Mouse (Mus musculus) heart, embryonic 12.5 days (tissue): ENCODE measurements around the gene Art2b. TPM values are rescaled to one million over a fixed set of nuclear protein-coding genes. Genes with fewer than 3 reads are reported as not detected.
"Not testable (repeated sequence)": the region's sequence is repeated elsewhere in the genome, so short reads cannot be mapped to it uniquely, and the experiment has no call there.

Experiments used
- ATAC-seq: fragments of 200-750 bp; cut with Nextera tagmentation; 2 replicates; pipeline ENCODE4 v1.8.0; 2017; ENCODE audit warnings: moderate TSS enrichment, moderate library complexity; ENCODE audit not compliant: insufficient number of reproducible peaks, low FRiP score
- H3K27ac ChIP-seq: fragments of 300-500 bp; sonication (generic); 2 replicates; pipeline ENCODE4 v1.5.1; 2016; ENCODE audit warnings: mild to moderate bottlenecking, moderate library complexity; ENCODE audit not compliant: poor library complexity, severe bottlenecking
- H3K27me3 ChIP-seq: fragments of 300-500 bp; sonication (generic); replicated peaks from 2 replicates; pipeline ENCODE4 v1.6.1; 2016; ENCODE audit warnings: mild to moderate bottlenecking, moderate library complexity
- H3K36me3 ChIP-seq: fragments of 300-500 bp; sonication (generic); 2 replicates; pipeline ENCODE4 v1.6.1; 2016; ENCODE audit warnings: mild to moderate bottlenecking, moderate library complexity
- H3K4me1 ChIP-seq: fragments of 300-500 bp; sonication (generic); replicated peaks from 2 replicates; pipeline ENCODE4 v1.6.1; 2016; ENCODE audit warnings: mild to moderate bottlenecking
- H3K4me2 ChIP-seq: fragments of 300-500 bp; sonication (generic); 2 replicates; pipeline ENCODE4 v1.6.1; 2016; ENCODE audit warnings: mild to moderate bottlenecking, moderate library complexity
- H3K4me3 ChIP-seq: fragments of 300-500 bp; sonication (generic); 2 replicates; pipeline ENCODE4 v1.5.1; 2016; ENCODE audit warnings: mild to moderate bottlenecking
- H3K9ac ChIP-seq: fragments of 300-500 bp; sonication (generic); 2 replicates; pipeline ENCODE4 v1.6.1; 2016; ENCODE audit warnings: mild to moderate bottlenecking, moderate library complexity
- H3K9me3 ChIP-seq: fragments of 300-500 bp; sonication (generic); replicated peaks from 2 replicates; pipeline ENCODE4 v1.6.1; 2016; ENCODE audit warnings: mild to moderate bottlenecking, moderate library complexity
- WGBS: fragments of 180-500 bp; shearing (Covaris S2); methylation state at CpG from one replicate; pipeline ENCODE4 v1.1.7; 2016; 5-methylcytosine and 5-hydroxymethylcytosine counted together
- polyA plus RNA-seq: library from polyadenylated mRNA; unstranded; fragments of >200 nt; fragmentation: Nextera tagmentation; extraction: Ambion mirVana; gene quantifications from 2 replicates; pipeline ENCODE4 v1.2.1, GENCODE M21; 2016

Gene Art2b
- polyA plus RNA-seq, 1 experiment from 2014 or later: not detected

DNA sequence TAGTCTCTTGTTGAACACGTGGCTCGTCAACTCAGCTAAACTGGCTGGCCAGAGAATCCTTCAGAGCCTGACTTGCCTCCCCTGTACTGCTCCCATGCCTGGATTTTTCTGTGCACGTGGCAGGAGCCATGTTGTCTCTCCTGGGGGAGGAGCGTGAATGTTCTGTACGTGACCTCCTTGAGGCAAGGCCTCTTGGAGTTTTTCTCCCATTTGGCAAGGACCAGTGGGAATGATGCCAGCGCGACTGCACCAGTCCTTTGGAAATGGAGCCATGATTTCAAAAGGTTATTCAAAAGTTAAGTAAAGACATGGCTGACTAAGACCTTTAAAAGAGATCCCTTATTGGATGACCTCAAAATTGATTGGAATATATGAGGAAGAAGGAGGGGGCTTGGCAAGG, 30.0 kb upstream of the Art2b start:
- H3K27ac ChIP-seq: no peak overlapping the region
- no peak overlapping the region for H3K9ac ChIP-seq
- 80% methylated on average over 7 of the region's 7 CpGs for WGBS
- no peak overlapping the region for H3K4me2 ChIP-seq
- no peak for ATAC-seq
- H3K27me3 ChIP-seq: no peaks in the 10 kb centered on the region
- H3K4me1 ChIP-seq: peaks cover 6% of the 10 kb centered on the region
- H3K36me3 ChIP-seq: no peaks in the 10 kb centered on the region
- H3K4me3 ChIP-seq: no peak overlapping the region
- no peaks in the 10 kb centered on the region; the same call in 1 of the 2 replicates for H3K9me3 ChIP-seq

DNA sequence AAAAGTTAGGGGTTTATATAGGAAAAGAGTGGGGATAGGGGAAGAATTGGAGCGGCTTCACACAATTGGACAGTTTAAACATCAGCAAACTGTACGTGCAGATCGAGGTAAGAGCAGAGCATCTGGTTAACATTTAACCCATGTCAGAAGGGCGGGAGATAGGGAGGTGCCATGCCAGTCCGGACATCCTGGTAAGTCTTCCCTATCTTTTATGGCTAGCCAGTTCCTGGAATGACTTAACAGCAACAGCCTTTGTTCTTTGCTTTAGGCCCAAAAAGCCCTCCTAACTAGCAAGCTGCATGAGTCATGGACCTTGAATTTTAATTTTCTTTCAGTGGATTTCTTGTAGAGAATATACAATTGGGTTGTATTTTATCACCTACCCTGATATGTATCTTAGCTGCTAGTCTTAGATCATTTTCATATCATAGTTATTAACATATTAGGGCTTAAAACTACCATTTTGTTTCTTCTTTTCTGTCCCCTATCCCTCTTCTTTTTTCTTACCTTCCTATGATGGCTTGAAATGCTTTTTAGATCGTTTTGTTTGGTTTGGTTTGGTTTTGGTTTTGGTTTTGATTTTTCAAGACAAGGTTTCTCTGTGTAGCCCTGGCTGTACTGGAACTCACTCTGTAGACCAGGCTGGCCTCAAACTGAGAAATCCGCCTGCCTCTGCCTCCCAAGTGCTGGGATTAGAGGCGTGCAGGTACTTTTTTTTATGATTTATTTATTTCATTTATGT, 27.6 kb upstream of the Art2b start:
- H3K27ac ChIP-seq, H3K4me1 ChIP-seq, H3K4me2 ChIP-seq, ATAC-seq, H3K36me3 ChIP-seq, H3K4me3 ChIP-seq, H3K27me3 ChIP-seq, H3K9ac ChIP-seq, H3K9me3 ChIP-seq: not testable (repeated sequence)
- WGBS: 63% methylated on average over 8 of the region's 8 CpGs

DNA sequence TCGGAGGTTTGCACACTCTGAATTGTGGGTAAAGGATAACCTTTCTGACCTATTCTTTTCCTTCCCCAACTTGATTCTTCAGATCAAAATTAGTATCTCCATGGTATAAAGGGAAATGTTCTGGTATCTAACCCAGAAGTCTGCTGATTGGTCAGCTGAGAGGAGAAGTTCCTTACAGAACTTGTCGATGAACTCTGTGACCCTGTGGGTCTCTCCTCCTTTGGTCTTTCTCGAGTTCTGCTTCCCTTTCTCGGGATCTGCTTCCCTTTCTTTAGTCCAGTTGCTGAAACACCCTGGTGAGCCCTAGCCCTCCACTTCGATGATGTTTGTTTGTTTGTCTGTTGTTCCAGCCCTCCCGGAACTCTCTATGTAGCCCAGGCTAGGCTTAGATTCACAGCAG, 22.4 kb upstream of the Art2b start:
- 62% methylated on average over 6 of the region's 6 CpGs for WGBS
- H3K27ac ChIP-seq: no peak overlapping the region
- H3K4me1 ChIP-seq: no peaks in the 10 kb centered on the region
- H3K9me3 ChIP-seq: no peaks in the 10 kb centered on the region; the same call in 1 of the 2 replicates
- no peak overlapping the region for H3K4me3 ChIP-seq
- H3K36me3 ChIP-seq: no peaks in the 10 kb centered on the region
- no peak overlapping the region for H3K4me2 ChIP-seq
- H3K9ac ChIP-seq: no peak overlapping the region
- H3K27me3 ChIP-seq: no peaks in the 10 kb centered on the region
- ATAC-seq: no peak

DNA sequence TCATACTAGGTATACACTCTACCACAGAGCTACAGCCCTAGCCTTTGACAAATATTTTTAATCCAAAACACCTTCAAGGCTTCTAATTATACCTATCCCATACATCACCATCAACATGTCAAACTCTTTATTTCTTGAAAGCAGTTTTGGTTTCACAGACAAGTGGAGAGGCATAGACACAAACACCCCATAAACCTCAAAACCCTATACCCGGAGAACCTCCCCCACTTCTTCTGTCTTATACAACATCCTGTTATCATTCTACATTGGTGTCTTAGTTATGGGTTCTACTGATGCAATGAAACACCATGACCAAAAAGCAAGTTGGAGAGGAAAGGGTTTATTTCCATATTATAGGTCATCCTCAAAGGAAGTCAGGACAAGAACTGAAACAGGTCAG, 15.0 kb upstream of the Art2b start:
- Histone ChIP-seq H3K4me3 (no peak overlapping the region), H3K4me1 (no peaks in the 10 kb centered on the region), H3K9me3 (no peaks in the 10 kb centered on the region), H3K27me3 (peaks cover 4% of the 10 kb centered on the region; the same call in 1 of the 2 replicates), H3K4me2 (no peak overlapping the region), H3K9ac (no peak overlapping the region), H3K27ac (no peak overlapping the region), H3K36me3 (no peaks in the 10 kb centered on the region)
- 87% methylated on average over 1 of the region's 1 CpGs for WGBS
- no peak for ATAC-seq

DNA sequence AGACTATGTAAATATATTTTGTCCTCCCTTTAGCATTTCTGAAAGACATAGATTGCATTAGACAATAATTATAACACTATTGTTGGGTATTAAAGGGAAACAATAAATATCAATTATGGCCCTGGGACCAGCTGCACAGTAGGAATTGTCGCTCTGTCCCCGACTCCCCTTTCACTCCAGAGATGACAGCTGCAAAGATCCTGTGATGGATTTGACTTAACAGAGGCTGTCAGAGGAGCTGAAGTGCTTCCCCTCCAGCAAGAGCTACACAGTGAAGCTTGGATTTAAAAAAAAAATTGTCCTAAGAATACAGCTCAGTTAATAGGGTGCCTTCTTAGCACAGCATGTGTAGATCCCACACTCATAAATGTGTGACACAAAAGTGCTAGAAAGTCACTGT, 13.1 kb upstream of the Art2b start:
- 65% methylated on average over 2 of the region's 2 CpGs for WGBS
- H3K4me3 ChIP-seq: no peak overlapping the region
- no peak overlapping the region for H3K9ac ChIP-seq
- no peaks in the 10 kb centered on the region for H3K4me1 ChIP-seq
- no peaks in the 10 kb centered on the region for H3K9me3 ChIP-seq
- H3K27me3 ChIP-seq: peaks cover 4% of the 10 kb centered on the region; the same call in 1 of the 2 replicates
- no peak overlapping the region for H3K4me2 ChIP-seq
- ATAC-seq: no peak
- H3K36me3 ChIP-seq: no peaks in the 10 kb centered on the region
- H3K27ac ChIP-seq: no peak overlapping the region

DNA sequence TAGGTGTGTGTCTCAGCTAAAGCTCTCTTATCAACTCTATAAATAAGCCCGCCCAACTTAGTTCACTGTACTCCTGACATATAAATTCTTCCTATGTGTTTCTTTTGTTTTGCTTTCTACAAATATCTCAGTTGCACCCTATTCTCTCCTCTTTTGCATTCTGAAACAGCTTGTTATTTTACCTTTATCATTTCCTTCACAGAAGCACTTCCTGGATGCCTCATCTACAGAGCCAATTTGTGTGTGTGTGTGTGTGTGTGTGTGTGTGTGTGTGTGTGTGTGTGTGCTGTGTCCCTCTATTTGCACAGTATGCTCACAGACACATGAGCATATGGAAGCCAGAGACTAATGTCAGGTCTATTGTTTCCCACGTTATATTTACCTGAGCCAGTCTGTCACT, 9.6 kb upstream of the Art2b start:
- no peaks in the 10 kb centered on the region for H3K36me3 ChIP-seq
- H3K4me1 ChIP-seq: no peaks in the 10 kb centered on the region
- ATAC-seq: no peak
- H3K9ac ChIP-seq: no peak overlapping the region
- H3K4me3 ChIP-seq: no peak overlapping the region
- no peak overlapping the region for H3K4me2 ChIP-seq
- H3K27ac ChIP-seq: no peak overlapping the region
- no peaks in the 10 kb centered on the region for H3K9me3 ChIP-seq
- peaks cover 4% of the 10 kb centered on the region; the same call in 1 of the 2 replicates for H3K27me3 ChIP-seq
- WGBS: 66% methylated on average over 2 of the region's 2 CpGs

DNA sequence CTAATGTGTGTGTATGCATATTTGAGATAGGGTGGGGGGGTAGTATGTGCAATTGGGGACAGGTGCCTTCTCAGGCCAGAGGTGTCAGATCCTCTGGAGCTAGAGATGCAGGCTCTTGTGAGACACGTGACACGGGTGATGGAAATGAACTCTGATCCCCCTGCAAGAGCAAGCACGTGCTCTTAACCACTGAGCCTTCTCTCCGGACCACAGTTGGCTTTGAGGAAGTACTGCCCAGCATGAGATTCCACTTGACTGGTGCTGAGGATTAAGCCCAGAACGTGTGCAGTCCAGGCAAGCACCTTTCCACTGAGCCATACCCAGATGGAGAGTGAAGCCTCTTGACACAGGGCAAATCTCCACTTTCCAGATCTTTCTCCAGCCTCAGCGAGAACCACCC, 1.1 kb downstream of the Art2b start:
- ATAC-seq, H3K9ac ChIP-seq, H3K4me2 ChIP-seq, H3K4me1 ChIP-seq, H3K36me3 ChIP-seq, H3K4me3 ChIP-seq, H3K9me3 ChIP-seq, H3K27ac ChIP-seq, H3K27me3 ChIP-seq: not testable (repeated sequence)
- WGBS: 51% methylated on average over 6 of the region's 6 CpGs

DNA sequence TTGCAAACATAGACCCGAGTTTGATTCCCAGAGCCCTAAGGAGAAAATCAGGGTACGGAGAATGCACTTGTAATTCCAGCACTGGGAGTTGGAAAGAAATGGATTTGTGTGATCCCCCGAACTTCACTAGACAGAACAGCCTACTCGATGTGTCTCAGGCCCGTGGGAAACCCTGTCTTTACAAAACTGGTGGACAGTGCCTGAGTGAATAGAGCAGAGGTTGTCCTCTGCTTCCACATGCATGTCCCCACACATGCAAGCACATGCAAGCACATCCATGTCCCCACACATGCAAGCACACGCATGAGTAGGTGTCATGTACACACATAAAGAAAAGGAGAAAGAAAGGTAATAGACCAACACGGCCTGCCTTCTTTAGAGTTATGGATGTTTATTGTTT, 3.4 kb downstream of the Art2b start:
- Histone ChIP-seq H3K27ac (no peak overlapping the region), H3K27me3 (no peaks in the 10 kb centered on the region), H3K4me2 (no peak overlapping the region), H3K36me3 (no peaks in the 10 kb centered on the region), H3K9me3 (peaks cover 4% of the 10 kb centered on the region; the same call in 1 of the 2 replicates), H3K4me3 (no peak overlapping the region), H3K9ac (no peak overlapping the region), H3K4me1 (no peaks in the 10 kb centered on the region)
- ATAC-seq: no peak
- 76% methylated on average over 7 of the region's 7 CpGs for WGBS

DNA sequence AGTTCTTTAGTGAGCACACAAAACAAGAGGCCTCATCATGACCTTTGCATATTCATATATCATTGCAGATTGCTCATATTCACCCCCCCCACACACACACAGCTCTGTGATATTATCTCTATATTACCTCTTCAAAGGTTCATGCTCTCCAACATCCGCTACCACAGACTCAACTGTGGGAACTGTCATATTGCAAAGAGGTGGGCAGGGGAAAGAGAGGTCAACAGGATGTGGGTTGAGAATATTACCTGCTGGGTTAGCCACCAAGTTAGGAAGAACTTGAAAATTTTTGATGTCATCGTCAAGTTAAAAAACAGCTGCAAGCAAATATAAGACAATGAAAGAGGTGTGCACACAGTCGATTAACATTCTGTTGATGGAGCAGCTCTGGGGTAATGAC, 4.5 kb downstream of the Art2b start:
- not testable (repeated sequence) for H3K27me3 ChIP-seq, ATAC-seq, H3K4me3 ChIP-seq, H3K4me2 ChIP-seq, H3K4me1 ChIP-seq, H3K9ac ChIP-seq, H3K36me3 ChIP-seq, H3K27ac ChIP-seq, H3K9me3 ChIP-seq
- 81% methylated on average over 3 of the region's 3 CpGs for WGBS

DNA sequence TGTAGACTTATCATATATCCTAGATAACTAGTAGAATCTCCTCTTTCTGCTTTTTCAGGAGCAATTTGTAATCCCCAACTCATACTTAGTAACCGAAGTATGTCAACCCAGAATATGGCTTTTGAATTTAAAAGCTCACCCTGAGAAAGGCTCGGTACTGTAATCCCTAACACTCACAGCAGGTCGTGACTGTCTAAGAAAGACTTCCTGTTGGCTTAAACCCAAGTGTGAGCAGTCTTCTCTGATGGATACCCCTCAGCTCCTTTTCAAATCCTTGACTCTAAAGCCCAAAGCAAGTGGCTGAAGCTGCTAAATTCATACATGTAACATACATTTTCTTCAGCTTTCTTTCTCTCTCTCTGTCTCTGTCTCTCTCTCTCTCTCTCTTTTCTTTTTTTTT, 11.0 kb downstream of the Art2b start:
- 41% methylated on average over 3 of the region's 3 CpGs for WGBS
- no peak overlapping the region for H3K4me2 ChIP-seq
- H3K36me3 ChIP-seq: no peaks in the 10 kb centered on the region
- H3K4me1 ChIP-seq: no peaks in the 10 kb centered on the region
- H3K9ac ChIP-seq: no peak overlapping the region
- peaks cover 4% of the 10 kb centered on the region; the same call in 1 of the 2 replicates for H3K9me3 ChIP-seq
- ATAC-seq: no peak
- no peak overlapping the region for H3K4me3 ChIP-seq
- no peak overlapping the region for H3K27ac ChIP-seq
- no peaks in the 10 kb centered on the region for H3K27me3 ChIP-seq

DNA sequence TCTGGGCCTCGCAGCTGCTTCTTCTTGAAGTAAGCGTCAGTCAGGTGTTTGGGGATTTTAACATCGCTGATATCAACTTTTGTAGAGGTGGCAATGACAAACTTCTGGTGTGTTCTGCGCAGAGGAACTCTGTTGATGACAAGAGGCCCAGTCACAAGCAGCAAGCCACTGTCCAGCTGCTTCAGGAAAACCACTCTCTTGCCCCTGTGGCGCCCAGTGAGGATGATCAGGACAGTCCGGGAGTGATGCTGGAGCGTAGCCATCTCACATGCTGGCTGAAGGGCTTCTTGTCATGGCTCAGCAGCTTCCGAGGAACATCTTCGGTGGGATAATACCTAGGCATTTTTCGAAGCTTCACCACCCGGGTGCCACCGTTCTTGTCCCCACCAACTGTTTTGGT, 11.8 kb downstream of the Art2b start:
- H3K9ac ChIP-seq, H3K27me3 ChIP-seq, ATAC-seq, H3K9me3 ChIP-seq, H3K4me3 ChIP-seq, H3K36me3 ChIP-seq, H3K4me1 ChIP-seq, H3K27ac ChIP-seq, H3K4me2 ChIP-seq: not testable (repeated sequence)
- 79% methylated on average over 12 of the region's 12 CpGs for WGBS

DNA sequence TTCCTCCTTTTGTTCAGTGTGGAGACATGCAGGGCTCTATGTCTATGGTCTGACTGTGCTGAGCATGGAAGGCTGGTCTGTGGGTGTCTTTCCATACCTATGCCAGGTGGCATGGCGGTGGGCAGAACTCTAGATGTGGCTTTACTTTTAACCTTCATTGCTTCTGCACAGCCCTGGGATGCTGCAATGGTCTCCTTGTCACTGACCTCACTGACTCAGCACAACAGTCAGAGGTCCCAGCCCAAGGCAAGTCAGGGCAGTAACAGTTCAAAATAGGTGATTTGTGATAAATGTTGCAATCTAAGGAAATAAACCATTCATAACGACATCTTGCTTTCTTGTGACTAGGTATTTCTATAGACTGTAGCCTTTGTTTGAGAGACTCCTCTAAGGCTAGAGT, 21.3 kb downstream of the Art2b start:
- Histone ChIP-seq H3K36me3 (no peaks in the 10 kb centered on the region), H3K27ac (no peak overlapping the region), H3K9ac (no peak overlapping the region), H3K4me1 (no peaks in the 10 kb centered on the region), H3K4me3 (no peak overlapping the region), H3K4me2 (no peak overlapping the region), H3K9me3 (no peaks in the 10 kb centered on the region), H3K27me3 (no peaks in the 10 kb centered on the region; the same call in 1 of the 2 replicates)
- WGBS: 86% methylated on average over 2 of the region's 2 CpGs
- no peak for ATAC-seq
